Mouse (Mus musculus) brain, embryonic 14.5 days (tissue): ENCODE measurements at regions not wholly inside any gene's neighbourhood (a gene's known extent, or its start where the extent isn't known, plus 50 kb on each side); places are given as distances from the start of the nearest gene placed in this dataset.

ENCODE experiments used
- CTCF ChIP-seq: fragments of 200-500 bp; IDR thresholded peaks from 2 replicates; pipeline ENCODE4 v1.5.1; 2012; ENCODE audit warnings: inconsistent platforms, mild to moderate bottlenecking, moderate library complexity, borderline replicate concordance; ENCODE audit not compliant: insufficient read depth, insufficient read length; ENCODE audit errors: extremely low read depth
- POLR2A ChIP-seq: fragments of 200-500 bp; IDR thresholded peaks from 2 replicates; pipeline ENCODE4 v1.6.1; 2012; ENCODE audit warnings: mild to moderate bottlenecking, inconsistent platforms, borderline replicate concordance; ENCODE audit not compliant: poor library complexity, insufficient read depth, insufficient read length, severe bottlenecking; ENCODE audit errors: extremely low read depth

DNA sequence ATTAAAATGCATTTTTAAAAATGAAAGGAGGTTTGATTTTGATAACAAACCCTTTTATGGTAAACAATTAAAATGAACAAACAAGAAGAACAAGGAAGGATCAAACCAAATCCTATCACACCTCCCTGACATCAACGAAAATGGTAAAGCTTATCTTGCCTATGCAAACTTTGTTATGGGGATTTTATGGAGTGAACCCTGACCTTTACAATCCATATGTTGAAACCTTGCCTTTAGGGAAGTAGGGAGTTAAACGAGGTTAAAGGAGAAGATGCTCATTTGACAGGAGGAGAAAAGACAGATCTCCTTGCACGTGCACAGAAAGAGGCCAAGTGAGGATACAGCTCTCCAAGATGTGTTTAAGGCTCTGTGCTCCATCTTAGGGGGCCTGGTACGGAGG lies 379.5 kb upstream of the Dab2 start:
- TF ChIP-seq CTCF, result no peak
- TF ChIP-seq POLR2A, result no peak
